Mouse (Mus musculus) olfactory bulb, adult 2 months (tissue): ENCODE measurements at regions not wholly inside any gene's neighbourhood (a gene's known extent, or its start where the extent isn't known, plus 50 kb on each side); places are given as distances from the start of the nearest gene placed in this dataset.

Source experiments
- CTCF ChIP-seq: fragments of 200-500 bp; IDR thresholded peaks from 2 replicates; pipeline ENCODE4 v1.5.1; 2012; ENCODE audit warnings: low read depth, mild to moderate bottlenecking, low read length, moderate library complexity; ENCODE audit not compliant: insufficient read depth
- POLR2A ChIP-seq: fragments of 200-500 bp; IDR thresholded peaks from 2 replicates; pipeline ENCODE4 v1.6.1; 2012; ENCODE audit warnings: mild to moderate bottlenecking, low read depth, low read length, moderate library complexity; ENCODE audit not compliant: insufficient read depth

DNA sequence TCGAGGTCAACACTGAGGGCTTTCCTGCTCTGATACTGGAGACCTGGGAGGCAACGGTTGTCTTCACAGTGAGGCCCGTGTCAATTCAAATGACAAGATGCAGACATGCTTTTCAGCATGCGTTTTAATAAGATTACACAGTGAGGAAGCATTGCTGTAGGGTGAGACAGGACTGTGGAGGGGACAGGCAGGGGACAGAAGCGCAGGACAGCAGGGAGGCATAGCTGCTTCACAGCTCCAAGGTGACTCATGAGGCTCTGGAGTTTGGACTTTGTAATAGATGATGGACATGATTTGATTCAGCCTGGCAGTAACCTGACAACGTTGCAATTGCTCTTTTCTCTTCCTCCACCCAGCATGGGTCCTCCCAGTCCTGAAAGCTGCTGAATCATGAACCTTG lies 343.3 kb downstream of the Med10 start:
- TF ChIP-seq POLR2A (no peak), CTCF (no peak)
